Mouse (Mus musculus) spleen, adult 2 months (tissue): ENCODE data around the gene Spata45.

Experiments used
- CTCF ChIP-seq: fragments of 200-500 bp; IDR thresholded peaks from 2 replicates; pipeline ENCODE4 v1.5.1; 2011; ENCODE audit warnings: mild to moderate bottlenecking, inconsistent platforms; ENCODE audit not compliant: insufficient read depth, insufficient read length, insufficient replicate concordance; ENCODE audit errors: extremely low read depth
- POLR2A ChIP-seq: fragments of 200-500 bp; IDR thresholded peaks from 2 replicates; pipeline ENCODE4 v1.6.1; 2011; ENCODE audit warnings: low read depth, low read length, inconsistent platforms

DNA sequence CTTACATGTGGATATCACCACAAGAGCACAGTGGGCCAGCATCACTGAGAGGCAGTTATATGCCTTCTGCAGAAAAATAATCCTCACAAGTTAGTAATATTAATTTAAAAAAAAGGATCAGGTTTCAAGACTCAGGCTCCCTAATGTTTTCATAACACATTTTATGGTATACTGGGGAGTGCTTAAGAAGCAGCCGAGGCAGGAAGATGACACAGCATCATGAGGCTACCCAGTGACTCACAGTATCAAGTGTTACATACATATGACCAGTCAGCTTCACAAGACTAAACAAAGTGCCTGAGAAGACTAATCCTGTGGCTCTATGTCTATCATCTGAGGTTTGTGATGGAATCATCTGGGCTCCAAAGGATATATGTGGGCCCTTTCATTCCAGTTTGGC, 38.4 kb upstream of the Spata45 start:
- no peak for TF ChIP-seq CTCF
- TF ChIP-seq POLR2A: no peak
